Comparison of ENCODE assay signal across 11 mouse cellular contexts in genomic region chr4:133626221-133626620, GRCm38 (mm10). TPM values are rescaled to one million over a fixed set of nuclear protein-coding genes. Genes with fewer than 3 reads are reported as not detected.
DNase-seq lines count a peak whose midpoint lies in the region; ATAC-seq and TF ChIP-seq lines count a peak whose summit lies in the region.
"Had no signal": no experiment of that assay in that cellular context is flagged by ENCODE, and none has a peak within 500 bp of the region (broad histone marks: within the 10 kb centered on the region; RNA-seq: fewer than 3 reads in every experiment).

No protein-coding gene starts in this region.

- H3K4me2 ChIP-seq in kidney, postnatal 0 days (ENCODE audit: low read length), result no peak overlapping the region
- no peak overlapping the region for H3K4me2 ChIP-seq in CH12.LX (ENCODE audit: insufficient read depth, low read depth, poor library complexity, severe bottlenecking)
- no peak overlapping the region for H3K4me2 ChIP-seq in embryonic facial prominence, embryonic 15.5 days (replicated peaks)
- H3K4me2 ChIP-seq: forebrain, embryonic 13.5 days; hindbrain, embryonic 15.5 days had no signal

- intact Hi-C loops in heart, adult 2 months (cut with DNase I), result no loop called here
- intact Hi-C loops in heart, postnatal 14 days (cut with DNase I), result no loop called here

- peak overlapping the region; percentile 30 for H3K9ac ChIP-seq in heart, adult 2 months (ENCODE audit: low read depth, low read length)
- H3K9ac ChIP-seq in kidney, postnatal 0 days (ENCODE audit: low read depth, low read length), result no peak overlapping the region
- H3K9ac ChIP-seq in CH12.LX (ENCODE audit: insufficient read depth, low read depth), result no peak overlapping the region
- no peak overlapping the region for H3K9ac ChIP-seq in embryonic facial prominence, embryonic 15.5 days
- H3K9ac ChIP-seq: forebrain, embryonic 13.5 days; hindbrain, embryonic 15.5 days had no signal

- peak overlapping the region; percentile 96 for H3K27ac ChIP-seq in heart, adult 2 months
- peak overlapping the region; percentile 81 for H3K27ac ChIP-seq in kidney, postnatal 0 days
- H3K27ac ChIP-seq in CH12.LX (ENCODE audit: insufficient read depth, low read depth), result peak overlapping the region; percentile 59
- peak overlapping the region; percentile 48; the same call in 1 of the 2 replicates for H3K27ac ChIP-seq in embryonic facial prominence, embryonic 15.5 days (replicated peaks)
- H3K27ac ChIP-seq: forebrain, embryonic 13.5 days; hindbrain, embryonic 15.5 days had no signal

- H3K4me3 ChIP-seq in heart, adult 2 months, result no peak overlapping the region
- H3K4me3 ChIP-seq in kidney, postnatal 0 days (replicated peaks; ENCODE audit: low read depth, low read length), result no peak overlapping the region
- peak overlapping the region in 1 of 3 experiments; percentile 13 for H3K4me3 ChIP-seq in CH12.LX (replicated peaks in 1 of 3; ENCODE audit: low read depth in 2 of 3, low read length in 2 of 3, poor library complexity in 1 of 3)
- no peak overlapping the region for H3K4me3 ChIP-seq in embryonic facial prominence, embryonic 15.5 days (replicated peaks)
- H3K4me3 ChIP-seq: forebrain, embryonic 13.5 days; hindbrain, embryonic 15.5 days had no signal

- TF ChIP-seq POLR2A in heart, adult 2 months (IDR thresholded peaks at IDR 0.05; ENCODE audit: insufficient read depth, low read depth, low read length), result no peak
- TF ChIP-seq POLR2A in CH12.LX (IDR thresholded peaks at IDR 0.05; ENCODE audit: low read depth, low read length), result no peak

- TF ChIP-seq CTCF in heart, adult 2 months (IDR thresholded peaks at IDR 0.05), result no peak
- TF ChIP-seq CTCF in kidney, postnatal 0 days (IDR thresholded peaks at IDR 0.05; ENCODE audit: low read depth), result no peak
- TF ChIP-seq CTCF in CH12.LX (conservative IDR thresholded peaks at IDR 0.05 in 1 of 2, IDR thresholded peaks at IDR 0.05 in 1 of 2; ENCODE audit: low read depth in 2 of 2, low read length in 2 of 2), result no peak

- TF ChIP-seq RAD21 in CH12.LX (IDR thresholded peaks at IDR 0.05; ENCODE audit: low read depth, low read length), result no peak

- H3K9me3 ChIP-seq in kidney, postnatal 0 days (replicated peaks; ENCODE audit: low read length), result no peaks in the 10 kb centered on the region
- H3K9me3 ChIP-seq in CH12.LX (replicated peaks; ENCODE audit: low read length), result no peaks in the 10 kb centered on the region
- H3K9me3 ChIP-seq in embryonic facial prominence, embryonic 15.5 days (replicated peaks), result no peaks in the 10 kb centered on the region
- H3K9me3 ChIP-seq: forebrain, embryonic 13.5 days; hindbrain, embryonic 15.5 days had no signal

- ATAC-seq in kidney, postnatal 0 days (replicated peaks; ENCODE audit: low FRiP score, low read depth), result peak; percentile 18; the same call in 1 of the 2 replicates
- ATAC-seq in embryonic facial prominence, embryonic 15.5 days (ENCODE audit: insufficient number of reproducible peaks, low FRiP score, low TSS enrichment, low read depth), result no peak
- ATAC-seq: forebrain, embryonic 13.5 days had no signal

- dilution Hi-C loops in CH12.LX (cut with MboI; ENCODE audit: extremely low pct_ligation_motif_present, extremely low pct_unique_long_range_greater_than_20kb, low sequenced_read_pairs), result no loop called here

- in situ Hi-C loops in CH12.LX (cut with MboI; ENCODE audit: low pct_ligation_motif_present, low pct_unique_long_range_greater_than_20kb, low sequenced_read_pairs), result no loop called here

- 50% methylated on average over 5 of the region's 5 CpGs for WGBS in heart, adult 2 months
- WGBS in kidney, postnatal 0 days, result 25% methylated on average over 5 of the region's 5 CpGs
- 53% methylated on average over 5 of the region's 5 CpGs for WGBS in embryonic facial prominence, embryonic 15.5 days

- H3K4me1 ChIP-seq in heart, adult 2 months (ENCODE audit: control insufficient read depth, insufficient read depth, low read length), result peaks cover 26% of the 10 kb centered on the region
- peaks cover 17% of the 10 kb centered on the region for H3K4me1 ChIP-seq in kidney, postnatal 0 days (replicated peaks; ENCODE audit: insufficient read depth, low read length)
- H3K4me1 ChIP-seq in CH12.LX (ENCODE audit: control insufficient read depth in 1 of 2, insufficient read depth in 2 of 2), result peaks cover 26 to 85% of the 10 kb centered on the region in 2 experiments
- peaks cover 6% of the 10 kb centered on the region for H3K4me1 ChIP-seq in embryonic facial prominence, embryonic 15.5 days

- peaks cover 7% of the 10 kb centered on the region for H3K79me2 ChIP-seq in heart, adult 2 months (replicated peaks; ENCODE audit: control insufficient read depth, insufficient read depth, low read length)
- H3K79me2 ChIP-seq in CH12.LX (replicated peaks; ENCODE audit: control insufficient read depth, extremely low read depth, insufficient read depth, poor library complexity, severe bottlenecking), result peaks cover 28% of the 10 kb centered on the region

- no peaks in the 10 kb centered on the region for H3K27me3 ChIP-seq in heart, adult 2 months (ENCODE audit: control insufficient read depth, insufficient read depth, low read length)
- no peaks in the 10 kb centered on the region for H3K27me3 ChIP-seq in kidney, postnatal 0 days (ENCODE audit: insufficient read depth, low read length)
- no peaks in the 10 kb centered on the region for H3K27me3 ChIP-seq in CH12.LX (replicated peaks)
- H3K27me3 ChIP-seq in embryonic facial prominence, embryonic 15.5 days, result no peaks in the 10 kb centered on the region
- H3K27me3 ChIP-seq: forebrain, embryonic 13.5 days; hindbrain, embryonic 15.5 days had no signal

- TF ChIP-seq EP300 in heart, adult 2 months (IDR thresholded peaks at IDR 0.05; ENCODE audit: insufficient read depth, low read depth, low read length), result no peak
- no peak for TF ChIP-seq EP300 in CH12.LX (IDR thresholded peaks at IDR 0.05; ENCODE audit: low read length)

- peaks cover 8% of the 10 kb centered on the region for H3K36me3 ChIP-seq in heart, adult 2 months (ENCODE audit: control insufficient read depth, insufficient read depth, low read length)
- H3K36me3 ChIP-seq in kidney, postnatal 0 days (ENCODE audit: insufficient read depth, low read length), result 0 out of 2 replicates have a peak, but pooled peaks cover 7% of the 10 kb centered on the region
- peaks cover 18 to 60% of the 10 kb centered on the region in 2 experiments for H3K36me3 ChIP-seq in CH12.LX (replicated peaks in 1 of 2; ENCODE audit: control insufficient read depth in 1 of 2, insufficient read depth in 1 of 2, low read length in 1 of 2)
- peaks cover 40% of the 10 kb centered on the region for H3K36me3 ChIP-seq in embryonic facial prominence, embryonic 15.5 days

- DNase-seq in heart, adult 2 months, result no peak
- no peak for DNase-seq in heart, postnatal 14 days
- peak; percentile 38 for DNase-seq in kidney, postnatal 0 days (ENCODE audit: low spot score)
- DNase-seq in kidney, postnatal 14 days, result no peak
- no peak for DNase-seq in CH12.LX (ENCODE audit: extremely low read depth)
- DNase-seq in natural killer cell, adult 2 months (ENCODE audit: low spot score in 2 of 2), result no peak
- DNase-seq in cerebellum, postnatal 25 days, result no peak
- DNase-seq: right cerebral cortex, adult 18-20 months had no signal

RNA-seq across cellular contexts. Expression of gene Zdhhc18, which starts 23.7 kb away (rescaled TPM):
- total RNA-seq in heart, adult 2 months (2021), result 10 to 100 TPM; 21.3 to 27.7 TPM
- 37.3 and 40.1 TPM in 2 replicates for polyA plus RNA-seq in heart, adult 2 months (2012; rRNA removed)
- 10 to 100 TPM; 17.6 to 21.6 TPM for total RNA-seq in heart, postnatal 14 days (2021)
- 3.7 and 7.1 TPM in 2 replicates for polyA plus RNA-seq in kidney, postnatal 0 days (2015; fragmentation: Nextera tagmentation; extraction: Ambion mirVana)
- total RNA-seq in CH12.LX (2012; rRNA removed) (20.1 and 24.3 TPM in 2 replicates), CH12.LX (2014; rRNA removed) (13.7 and 15.9 TPM in 2 replicates)
- polyA plus RNA-seq in CH12.LX (2012; ENCODE audit: insufficient read length, low read depth), result 31.0 and 31.8 TPM in 2 replicates
- 4.6 and 5.4 TPM in 2 replicates for polyA plus RNA-seq in embryonic facial prominence, embryonic 15.5 days (2015; fragmentation: Nextera tagmentation; extraction: Ambion mirVana)

RNA-seq across cellular contexts. Expression of gene Sfn, which starts 24.3 kb away (rescaled TPM):
- 1 to 10 TPM; 1.2 TPM for total RNA-seq in heart, adult 2 months (2021)
- 1.4 and 2.0 TPM in 2 replicates for polyA plus RNA-seq in heart, adult 2 months (2012; rRNA removed)
- 1 to 10 TPM; 1.9 TPM for total RNA-seq in heart, postnatal 14 days (2021)
- polyA plus RNA-seq in kidney, postnatal 0 days (2015; fragmentation: Nextera tagmentation; extraction: Ambion mirVana), result 20.5 and 21.3 TPM in 2 replicates
- total RNA-seq in CH12.LX (2012; rRNA removed) (0.97 and 1.0 TPM in 2 replicates), CH12.LX (2014; rRNA removed) (0.61 and 1.1 TPM in 2 replicates)
- polyA plus RNA-seq in CH12.LX (2012; ENCODE audit: insufficient read length, low read depth), result 2.0 and 2.8 TPM in 2 replicates
- polyA plus RNA-seq in embryonic facial prominence, embryonic 15.5 days (2015; fragmentation: Nextera tagmentation; extraction: Ambion mirVana), result 347 and 362 TPM in 2 replicates

RNA-seq across cellular contexts. Expression of gene Gpn2, which starts 42.1 kb away (rescaled TPM):
- 1 to 10 TPM; 6.8 to 7.3 TPM for total RNA-seq in heart, adult 2 months (2021)
- polyA plus RNA-seq in heart, adult 2 months (2012; rRNA removed), result 12.1 and 17.7 TPM in 2 replicates
- total RNA-seq in heart, postnatal 14 days (2021), result 1 to 10 TPM; 7.7 to 8.6 TPM
- 17.5 and 19.5 TPM in 2 replicates for polyA plus RNA-seq in kidney, postnatal 0 days (2015; fragmentation: Nextera tagmentation; extraction: Ambion mirVana)
- total RNA-seq in CH12.LX (2012; rRNA removed) (36.2 and 37.4 TPM in 2 replicates), CH12.LX (2014; rRNA removed) (30.0 and 35.9 TPM in 2 replicates)
- polyA plus RNA-seq in CH12.LX (2012; ENCODE audit: insufficient read length, low read depth), result 34.1 and 36.8 TPM in 2 replicates
- polyA plus RNA-seq in embryonic facial prominence, embryonic 15.5 days (2015; fragmentation: Nextera tagmentation; extraction: Ambion mirVana), result 19.2 and 24.9 TPM in 2 replicates

RNA-seq across cellular contexts. Expression of gene Pigv, which starts 46.2 kb away (rescaled TPM):
- total RNA-seq in heart, adult 2 months (2021), result 10 to 100 TPM; 11.7 to 12.1 TPM
- 9.5 and 11.7 TPM in 2 replicates for polyA plus RNA-seq in heart, adult 2 months (2012; rRNA removed)
- total RNA-seq in heart, postnatal 14 days (2021), result 10 to 100 TPM; 10.4 to 10.7 TPM
- 19.1 and 19.7 TPM in 2 replicates for polyA plus RNA-seq in kidney, postnatal 0 days (2015; fragmentation: Nextera tagmentation; extraction: Ambion mirVana)
- total RNA-seq in CH12.LX (2012; rRNA removed), result 3.7 and 4.3 TPM in 2 replicates
- 3.6 and 5.0 TPM in 2 replicates for total RNA-seq in CH12.LX (2014; rRNA removed)
- polyA plus RNA-seq in CH12.LX (2012; ENCODE audit: insufficient read length, low read depth), result 2.9 and 4.0 TPM in 2 replicates
- polyA plus RNA-seq in embryonic facial prominence, embryonic 15.5 days (2015; fragmentation: Nextera tagmentation; extraction: Ambion mirVana), result 16.2 and 17.6 TPM in 2 replicates

RNA-seq across cellular contexts. Expression of gene Gpatch3, which starts 51.7 kb away (rescaled TPM):
- 1 to 10 TPM; 3.4 to 5.0 TPM for total RNA-seq in heart, adult 2 months (2021)
- polyA plus RNA-seq in heart, adult 2 months (2012; rRNA removed), result 1.9 and 2.1 TPM in 2 replicates
- 1 to 10 TPM; 4.2 to 4.9 TPM for total RNA-seq in heart, postnatal 14 days (2021)
- polyA plus RNA-seq in kidney, postnatal 0 days (2015; fragmentation: Nextera tagmentation; extraction: Ambion mirVana), result 7.4 and 8.2 TPM in 2 replicates
- 10.8 and 15.7 TPM in 2 replicates for total RNA-seq in CH12.LX (2012; rRNA removed)
- total RNA-seq in CH12.LX (2014; rRNA removed), result 7.2 and 9.7 TPM in 2 replicates
- 20.9 and 26.1 TPM in 2 replicates for polyA plus RNA-seq in CH12.LX (2012; ENCODE audit: insufficient read length, low read depth)
- 7.1 and 7.7 TPM in 2 replicates for polyA plus RNA-seq in embryonic facial prominence, embryonic 15.5 days (2015; fragmentation: Nextera tagmentation; extraction: Ambion mirVana)

Comparison
In these comparisons a context has a peak if more than half of its experiments do, and no peak if none do; other contexts are left out.
1. RNA of gene Sfn, which starts 24.3 kb away (polyA plus RNA-seq): 347 to 362 TPM in embryonic facial prominence, embryonic 15.5 days; 20.5 to 21.3 TPM in kidney, postnatal 0 days, 1.4 to 2.0 TPM in heart, adult 2 months and 2.0 to 2.8 TPM in CH12.LX; every median in the first group is over 10 times any median in the second.
2. Peak in every context shown above with its lines, with median percentiles within 50 percentile points of each other: H3K27ac ChIP-seq.